Mouse (Mus musculus): ENCODE measurements around the gene Ngdn. TPM values are rescaled to one million over a fixed set of nuclear protein-coding genes. Genes with fewer than 3 reads are reported as not detected.
"Not testable (repeated sequence)": the region's sequence is repeated elsewhere in the genome, so short reads cannot be mapped to it uniquely, and the experiment has no call there.

Gene Ngdn
- total RNA-seq, 2 experiments from 2014 or later = 29.2 to 32.7 TPM

- DNase-seq (ENCODE audit: low spot score in 2 of 2) = no peak
Measured at GRCm38 (mm10) chr14:55027653-55028052, 12.4 kb downstream of the Ngdn start.

- no peak for DNase-seq (ENCODE audit: low spot score in 2 of 2)
Measured at GRCm38 (mm10) chr14:55028333-55028835, 13.1 kb downstream of the Ngdn start.

- no peak for DNase-seq (ENCODE audit: low spot score in 2 of 2)
Measured at GRCm38 (mm10) chr14:55029034-55029698, 13.9 kb downstream of the Ngdn start.

GRCm38 (mm10) chr14:55032695-55033225 is 17.5 kb downstream of the Ngdn start:
- no peak for DNase-seq (ENCODE audit: low spot score in 2 of 2)

GRCm38 (mm10) chr14:55043694-55044093 is 28.4 kb downstream of the Ngdn start:
- not testable (repeated sequence) for DNase-seq (ENCODE audit: low spot score in 2 of 2)

GRCm38 (mm10) chr14:55047971-55048531 is 32.8 kb downstream of the Ngdn start:
- DNase-seq (ENCODE audit: low spot score in 2 of 2) = no peak

GRCm38 (mm10) chr14:55052496-55052895 is 37.2 kb downstream of the Ngdn start:
- peak in 1 of 2 experiments; percentile 50 for DNase-seq (ENCODE audit: low spot score in 2 of 2)

- no peak for DNase-seq (ENCODE audit: low spot score in 2 of 2)
Measured at GRCm38 (mm10) chr14:55053050-55053449, 37.8 kb downstream of the Ngdn start.

- peak in 1 of 2 experiments; percentile 49 for DNase-seq (ENCODE audit: low spot score in 2 of 2)
Measured at GRCm38 (mm10) chr14:55053708-55054190, 38.5 kb downstream of the Ngdn start.

GRCm38 (mm10) chr14:55054191-55054749 is 39.0 kb downstream of the Ngdn start:
- DNase-seq (ENCODE audit: low spot score in 2 of 2) = peak in 1 of 2 experiments; percentile 27

- peak in 1 of 2 experiments; percentile 72 for DNase-seq (ENCODE audit: low spot score in 2 of 2)
Measured at GRCm38 (mm10) chr14:55055167-55055834, 40.0 kb downstream of the Ngdn start.

- no peak for DNase-seq (ENCODE audit: low spot score in 2 of 2)
Measured at GRCm38 (mm10) chr14:55059009-55059408, 43.8 kb downstream of the Ngdn start.

GRCm38 (mm10) chr14:55059931-55060330 is 44.7 kb downstream of the Ngdn start:
- no peak for DNase-seq (ENCODE audit: low spot score in 2 of 2)

- no peak for DNase-seq (ENCODE audit: low spot score in 2 of 2)
Measured at GRCm38 (mm10) chr14:55061845-55062244, 46.6 kb downstream of the Ngdn start.

- DNase-seq (ENCODE audit: low spot score in 2 of 2) = peak in 1 of 2 experiments; percentile 31
Measured at GRCm38 (mm10) chr14:55062626-55063025, 47.4 kb downstream of the Ngdn start.

GRCm38 (mm10) chr14:55063117-55063516 is 47.9 kb downstream of the Ngdn start:
- no peak for DNase-seq (ENCODE audit: low spot score in 2 of 2)

- no peak for DNase-seq (ENCODE audit: low spot score in 2 of 2)
Measured at GRCm38 (mm10) chr14:55063581-55064381, 48.5 kb downstream of the Ngdn start.

GRCm38 (mm10) chr14:55064481-55065370 is 49.5 kb downstream of the Ngdn start:
- no peak for DNase-seq (ENCODE audit: low spot score in 2 of 2)

- DNase-seq (ENCODE audit: low spot score in 2 of 2) = no peak
Measured at GRCm38 (mm10) chr14:55065391-55065790, 50.1 kb downstream of the Ngdn start.
